8 mouse cellular contexts compared by ENCODE assay signal in the genomic region with DNA sequence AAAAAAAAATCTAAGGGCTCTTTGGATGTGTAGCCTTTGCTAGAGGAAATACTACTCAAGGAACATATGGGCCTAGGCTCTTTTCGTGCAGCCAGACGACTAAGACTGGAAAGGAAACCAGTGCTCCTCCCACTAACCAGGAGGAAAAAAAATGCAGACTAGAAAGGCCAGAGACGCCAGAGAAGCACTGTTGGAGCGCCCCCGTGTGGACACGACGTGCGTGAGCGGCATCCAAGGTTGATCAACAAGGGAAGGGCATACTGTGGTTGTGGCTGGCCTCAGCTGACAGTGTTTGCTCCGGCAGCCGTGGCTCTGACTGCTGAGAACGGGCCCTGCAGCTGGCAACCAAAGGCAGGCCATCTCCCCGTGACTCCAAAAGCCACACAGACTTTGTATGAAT. TPM values are rescaled to one million over a fixed set of nuclear protein-coding genes. Genes with fewer than 3 reads are reported as not detected.
A peak's percentile ranks its signal among the peaks of the same experiment; 100 is the strongest.
DNase-seq lines count a peak whose midpoint lies in the region; ATAC-seq lines count a peak whose summit lies in the region.

No protein-coding gene starts in this region.

- peak overlapping the region; percentile 89 for H3K27ac ChIP-seq in hindbrain, embryonic 15.5 days (replicated peaks)

- H3K36me3 ChIP-seq in hindbrain, embryonic 15.5 days = no peaks in the 10 kb centered on the region

- no peaks in the 10 kb centered on the region for H3K9me3 ChIP-seq in hindbrain, embryonic 15.5 days

- no peaks in the 10 kb centered on the region for H3K27me3 ChIP-seq in hindbrain, embryonic 15.5 days

- H3K4me1 ChIP-seq in hindbrain, embryonic 15.5 days (replicated peaks) = peaks cover 34% of the 10 kb centered on the region

- peak; percentile 82 for DNase-seq in WW6 (ENCODE audit: low read depth, low spot score)
- DNase-seq in cerebellum, postnatal 36 days = peak; percentile 98
- DNase-seq in gastrocnemius, adult 18-20 months (ENCODE audit: low spot score) = peak; percentile 98
- peak; percentile 91 to 93 for DNase-seq in layer of hippocampus, postnatal 36 days
- peak; percentile 95 for DNase-seq in lung, postnatal 25 days (ENCODE audit: low spot score)
- DNase-seq in retina, embryonic 14.5 days (ENCODE audit: low spot score) = peak; percentile 97
- peak; percentile 83 to 86 for DNase-seq in thymus, postnatal 36 days

- peak; percentile 76 for ATAC-seq in hindbrain, embryonic 15.5 days (ENCODE audit: low FRiP score, low read depth)

- WGBS in hindbrain, embryonic 15.5 days = 0% methylated on average over 13 of the region's 13 CpGs

- peak overlapping the region; percentile 37 for H3K4me2 ChIP-seq in hindbrain, embryonic 15.5 days

- H3K9ac ChIP-seq in hindbrain, embryonic 15.5 days = 0 out of 2 replicates have a peak overlapping the region, but pooled peaks have one; percentile 21

- no peak overlapping the region for H3K4me3 ChIP-seq in hindbrain, embryonic 15.5 days

RNA-seq across cellular contexts. Expression of a gene that starts 30.8 kb away (rescaled TPM):
- total RNA-seq in gastrocnemius, adult 18-20 months (2021) = 1 to 10 TPM in 1 of 2 experiments, under 1 TPM in 1; 0.76 to 1.1 TPM
- polyA plus RNA-seq in hindbrain, embryonic 15.5 days (2015; fragmentation: Nextera tagmentation; extraction: Ambion mirVana) = 0.07 TPM in 1 of 2 replicates, not detected in the other
- total RNA-seq in layer of hippocampus, postnatal 36 days (2021) = under 1 TPM in 1 of 2 experiments, not detected in 1; 0.15 TPM

RNA-seq across cellular contexts. Expression of a gene that starts 42.8 kb away (rescaled TPM):
- not detected for total RNA-seq in gastrocnemius, adult 18-20 months (2021)
- 0.04 and 0.09 TPM in 2 replicates for polyA plus RNA-seq in hindbrain, embryonic 15.5 days (2015; fragmentation: Nextera tagmentation; extraction: Ambion mirVana)
- not detected for total RNA-seq in layer of hippocampus, postnatal 36 days (2021)
